ENCODE assay signal across 11 mouse cellular contexts in genomic region chr15:11066299-11066698, GRCm38 (mm10). TPM values are rescaled to one million over a fixed set of nuclear protein-coding genes. Genes with fewer than 3 reads are reported as not detected.
DNase-seq lines count a peak whose midpoint lies in the region; ATAC-seq and TF ChIP-seq lines count a peak whose summit lies in the region.
"Had no signal": no experiment of that assay in that cellular context is flagged by ENCODE, and none has a peak within 500 bp of the region (broad histone marks: within the 10 kb centered on the region; RNA-seq: fewer than 3 reads in every experiment).

No protein-coding gene starts in this region.

- peak overlapping the region; percentile 61 for H3K4me2 ChIP-seq in hindbrain, embryonic 12.5 days (replicated peaks)

- no peaks in the 10 kb centered on the region for H3K27me3 ChIP-seq in hindbrain, embryonic 12.5 days
- H3K27me3 ChIP-seq in midbrain, embryonic 10.5 days (ENCODE audit: low read depth, poor library complexity, severe bottlenecking) = peaks cover 7% of the 10 kb centered on the region; the same call in 1 of the 2 replicates

- no peak overlapping the region for H3K9ac ChIP-seq in hindbrain, embryonic 12.5 days

- no peak for TF ChIP-seq CTCF in brain, embryonic 14.5 days (IDR thresholded peaks at IDR 0.05; ENCODE audit: borderline replicate concordance, extremely low read depth, insufficient read depth, insufficient read length)

- no peaks in the 10 kb centered on the region for H3K36me3 ChIP-seq in hindbrain, embryonic 12.5 days
- H3K36me3 ChIP-seq in midbrain, embryonic 10.5 days = no peaks in the 10 kb centered on the region

- 4% methylated on average over 5 of the region's 5 CpGs for WGBS in hindbrain, embryonic 12.5 days
- 6% methylated on average over 5 of the region's 5 CpGs for WGBS in midbrain, embryonic 10.5 days

- intact Hi-C loops in left cerebral cortex, postnatal 4 days (cut with DNase I) = no loop called here

- H3K9me3 ChIP-seq in hindbrain, embryonic 12.5 days (replicated peaks) = no peaks in the 10 kb centered on the region
- H3K9me3 ChIP-seq in midbrain, embryonic 10.5 days (replicated peaks) = no peaks in the 10 kb centered on the region

- no peak for TF ChIP-seq POLR2A in brain, embryonic 14.5 days (IDR thresholded peaks at IDR 0.05; ENCODE audit: borderline replicate concordance, extremely low read depth, insufficient read depth, insufficient read length, poor library complexity, severe bottlenecking)

- H3K27ac ChIP-seq in hindbrain, embryonic 12.5 days = 0 out of 2 replicates have a peak overlapping the region, but pooled peaks have one; percentile 26
- peak overlapping the region; percentile 84 for H3K27ac ChIP-seq in midbrain, embryonic 10.5 days (replicated peaks)

- DNase-seq in brain, embryonic 14.5 days (ENCODE audit: low read depth) = peak; percentile 52
- DNase-seq in embryo, embryonic 10.5 days (ENCODE audit: low spot score) = peak; percentile 66
- peak; percentile 38 for DNase-seq in midbrain, embryonic 10.5 days (ENCODE audit: low spot score)
- DNase-seq in right cerebral cortex, postnatal 36 days (ENCODE audit: low spot score in 2 of 2) = no peak
- no peak for DNase-seq in layer of hippocampus, postnatal 10 days (ENCODE audit: low spot score in 2 of 2)
- no peak for DNase-seq in left cerebral cortex, postnatal 4 days
- DNase-seq: cerebellum, postnatal 10 days; kidney, adult 9 months had no signal

- H3K4me3 ChIP-seq in hindbrain, embryonic 12.5 days = peak overlapping the region; percentile 25
- peak overlapping the region; percentile 51 for H3K4me3 ChIP-seq in midbrain, embryonic 10.5 days

- peaks cover 29% of the 10 kb centered on the region for H3K4me1 ChIP-seq in hindbrain, embryonic 12.5 days
- H3K4me1 ChIP-seq in midbrain, embryonic 10.5 days = peaks cover 49% of the 10 kb centered on the region

- ATAC-seq in hindbrain, embryonic 12.5 days (ENCODE audit: low FRiP score) = no peak
- ATAC-seq: Patski had no signal

RNA-seq across cellular contexts. Expression of gene Adamts12, which starts 1.7 kb away (rescaled TPM):
- 2.0 and 4.9 TPM in 2 replicates for polyA plus RNA-seq in brain, embryonic 14.5 days (2012; rRNA removed)
- 3.2 and 3.5 TPM in 2 replicates for polyA plus RNA-seq in hindbrain, embryonic 12.5 days (2016; fragmentation: Nextera tagmentation; extraction: Ambion mirVana)
- 1.7 and 2.0 TPM in 2 replicates for polyA plus RNA-seq in midbrain, embryonic 10.5 days (2016; fragmentation: Nextera tagmentation; extraction: Ambion mirVana)
- total RNA-seq in layer of hippocampus, postnatal 10 days (2021) = 1 to 10 TPM; 3.5 to 3.6 TPM
- 1 to 10 TPM; 5.2 to 6.5 TPM for total RNA-seq in left cerebral cortex, postnatal 4 days (2021)
- total RNA-seq: neutrophil, adult 5-6 weeks had no signal

RNA-seq across cellular contexts. Expression of gene Rxfp3, which starts 28.5 kb away (rescaled TPM):
- polyA plus RNA-seq in brain, embryonic 14.5 days (2012; rRNA removed) = 1.0 and 2.3 TPM in 2 replicates
- polyA plus RNA-seq in hindbrain, embryonic 12.5 days (2016; fragmentation: Nextera tagmentation; extraction: Ambion mirVana) = 1.3 and 3.1 TPM in 2 replicates
- 0.33 and 0.82 TPM in 2 replicates for polyA plus RNA-seq in midbrain, embryonic 10.5 days (2016; fragmentation: Nextera tagmentation; extraction: Ambion mirVana)
- total RNA-seq in layer of hippocampus, postnatal 10 days (2021) = 1 to 10 TPM; 5.6 to 6.6 TPM
- 1 to 10 TPM; 4.4 to 5.6 TPM for total RNA-seq in left cerebral cortex, postnatal 4 days (2021)
- total RNA-seq: neutrophil, adult 5-6 weeks had no signal
- polyA plus RNA-seq: Patski had no signal

Comparison
In these comparisons a context has a peak if more than half of its experiments do, and no peak if none do; other contexts are left out.
1. DNase-seq: peak in brain, embryonic 14.5 days (single experiment), embryo, embryonic 10.5 days (single experiment) and midbrain, embryonic 10.5 days (single experiment); none in right cerebral cortex, postnatal 36 days (0 of 2), layer of hippocampus, postnatal 10 days (0 of 2) and left cerebral cortex, postnatal 4 days (single experiment).